Mouse (Mus musculus) CH12.LX (cell line): ENCODE measurements at regions not wholly inside any gene's neighbourhood (a gene's known extent, or its start where the extent isn't known, plus 50 kb on each side); places are given as distances from the start of the nearest gene placed in this dataset.
A peak's percentile ranks its signal among the peaks of the same experiment; 100 is the strongest.
"Not testable (repeated sequence)": the region's sequence is repeated elsewhere in the genome, so short reads cannot be mapped to it uniquely, and the experiment has no call there.

ENCODE experiments used
- DNase-seq: peaks from one replicate; pipeline ENCODE4 v3.0.0-alpha.2; 2013; ENCODE audit errors: extremely low read depth
- H3K27ac ChIP-seq: 2 replicates; pipeline ENCODE4 v1.5.1; 2012; ENCODE audit warnings: low read depth, mild to moderate bottlenecking, control low read depth, moderate library complexity; ENCODE audit not compliant: insufficient read depth
- H3K27me3 ChIP-seq: replicated peaks from 2 replicates; pipeline ENCODE3; 2012; ENCODE audit warnings: inconsistent platforms
- H3K36me3 ChIP-seq, 2 experiments: replicated peaks in 1 of 2; 2 replicates each; pipeline versions ENCODE3 to v1.6.1; 2012; ENCODE audit warnings: inconsistent platforms in 1 of 2, low read length in 1 of 2, mild to moderate bottlenecking in 1 of 2, mixed read lengths in 1 of 2, moderate library complexity in 1 of 2; ENCODE audit not compliant: control insufficient read depth in 1 of 2, insufficient read depth in 1 of 2
- H3K4me1 ChIP-seq, 2 experiments: 2 replicates each; pipeline ENCODE4 v1.6.1; 2012; ENCODE audit warnings: inconsistent platforms in 1 of 2, moderate library complexity in 1 of 2; ENCODE audit not compliant: insufficient read depth in 2 of 2, control insufficient read depth in 1 of 2
- H3K4me2 ChIP-seq: 2 replicates; pipeline ENCODE4 v1.6.1; 2012; ENCODE audit warnings: low read depth, mild to moderate bottlenecking, control low read depth; ENCODE audit not compliant: poor library complexity, insufficient read depth, severe bottlenecking
- H3K4me3 ChIP-seq, 3 experiments: fragments of 150-350 bp in 1 of 3; sonication (generic) in 1 of 3; replicated peaks in 1 of 3; 2 replicates each; pipeline versions ENCODE3 to v1.5.1; 2011 to 2012; ENCODE audit warnings: low read depth in 2 of 3, low read length in 2 of 3, mild to moderate bottlenecking in 2 of 3, moderate library complexity in 2 of 3, control low read depth in 1 of 3, improper control_type of control experiment in 1 of 3, inconsistent platforms in 1 of 3, mixed read lengths in 1 of 3; ENCODE audit not compliant: poor library complexity in 1 of 3
- H3K79me2 ChIP-seq: replicated peaks from 2 replicates; pipeline ENCODE4 v1.6.1; 2012; ENCODE audit warnings: mild to moderate bottlenecking, moderate library complexity; ENCODE audit not compliant: control insufficient read depth, poor library complexity, insufficient read depth, severe bottlenecking; ENCODE audit errors: extremely low read depth
- H3K9ac ChIP-seq: 2 replicates; pipeline ENCODE4 v1.6.1; 2012; ENCODE audit warnings: low read depth, mild to moderate bottlenecking, control low read depth, moderate library complexity; ENCODE audit not compliant: insufficient read depth
- H3K9me3 ChIP-seq: replicated peaks from 2 replicates; pipeline ENCODE3; 2012; ENCODE audit warnings: low read length, inconsistent platforms, mixed read lengths
- BHLHE40 ChIP-seq: IDR thresholded peaks from 2 replicates; pipeline ENCODE4 v1.6.1; 2011; ENCODE audit warnings: mild to moderate bottlenecking, low read depth, low read length, improper control_type of control experiment
- CHD1 ChIP-seq: IDR thresholded peaks from 2 replicates; pipeline ENCODE4 v1.6.1; 2012; ENCODE audit warnings: low read depth, low read length, improper control_type of control experiment, inconsistent platforms
- CTCF ChIP-seq, 2 experiments: IDR thresholded peaks in 1 of 2; conservative IDR thresholded peaks in 1 of 2; 2 replicates each; pipeline ENCODE4 v1.5.1; 2011 to 2012; ENCODE audit warnings: low read depth in 2 of 2, low read length in 2 of 2, improper control_type of control experiment in 1 of 2, inconsistent platforms in 1 of 2, mild to moderate bottlenecking in 1 of 2, moderate library complexity in 1 of 2
- HCFC1 ChIP-seq: IDR thresholded peaks from 2 replicates; pipeline ENCODE4 v1.6.1; 2012; ENCODE audit warnings: low read depth, mild to moderate bottlenecking, inconsistent platforms, low read length, improper control_type of control experiment
- IRF4 ChIP-seq: IDR thresholded peaks from 2 replicates; pipeline ENCODE4 v1.6.1; 2014; ENCODE audit warnings: low read depth, mild to moderate bottlenecking, inconsistent platforms, low read length, improper control_type of control experiment
- JUN ChIP-seq: IDR thresholded peaks from 2 replicates; pipeline ENCODE4 v1.6.1; 2011; ENCODE audit warnings: low read depth, mild to moderate bottlenecking, low read length, improper control_type of control experiment, moderate library complexity; ENCODE audit not compliant: insufficient read depth
- MXI1 ChIP-seq: IDR thresholded peaks from 2 replicates; pipeline ENCODE4 v1.6.1; 2011; ENCODE audit warnings: mild to moderate bottlenecking, low read depth, low read length, improper control_type of control experiment
- MYC ChIP-seq: IDR thresholded peaks from 2 replicates; pipeline ENCODE4 v1.6.1; 2011; ENCODE audit warnings: low read depth, mild to moderate bottlenecking, improper control_type of control experiment, low read length
- NELFE ChIP-seq: IDR thresholded peaks from 2 replicates; pipeline ENCODE4 v1.6.1; 2011; ENCODE audit warnings: low read depth, low read length, improper control_type of control experiment
- POLR2A ChIP-seq: IDR thresholded peaks from 2 replicates; pipeline ENCODE4 v1.6.1; 2011; ENCODE audit warnings: low read depth, mild to moderate bottlenecking, improper control_type of control experiment, low read length
- RAD21 ChIP-seq: IDR thresholded peaks from 2 replicates; pipeline ENCODE4 v1.6.1; 2011; ENCODE audit warnings: low read depth, mild to moderate bottlenecking, low read length, improper control_type of control experiment, moderate library complexity
- RCOR1 ChIP-seq: conservative IDR thresholded peaks from 2 replicates; pipeline ENCODE4 v1.6.1; 2012; ENCODE audit warnings: low read depth, mild to moderate bottlenecking, inconsistent platforms, low read length, improper control_type of control experiment
- SMC3 ChIP-seq: IDR thresholded peaks from 2 replicates; pipeline ENCODE4 v1.6.1; 2011; ENCODE audit warnings: low read depth, low read length, improper control_type of control experiment
- TBP ChIP-seq: conservative IDR thresholded peaks from 2 replicates; pipeline ENCODE4 v1.6.1; 2011; ENCODE audit warnings: low read depth, low read length, improper control_type of control experiment
- UBTF ChIP-seq: IDR thresholded peaks from 2 replicates; pipeline ENCODE4 v1.6.1; 2012; ENCODE audit warnings: low read depth, mild to moderate bottlenecking, inconsistent platforms, low read length, improper control_type of control experiment, moderate library complexity
- USF2 ChIP-seq: conservative IDR thresholded peaks from 2 replicates; pipeline ENCODE4 v1.6.1; 2011; ENCODE audit warnings: low read depth, low read length, improper control_type of control experiment
- ZC3H11A ChIP-seq: IDR thresholded peaks from 2 replicates; pipeline ENCODE4 v1.6.1; 2012; ENCODE audit warnings: low read depth, mild to moderate bottlenecking, inconsistent platforms, low read length, improper control_type of control experiment
- ZNF384 ChIP-seq: IDR thresholded peaks from 2 replicates; pipeline ENCODE4 v1.6.1; 2012; ENCODE audit warnings: low read depth, low read length, improper control_type of control experiment, inconsistent platforms
- dilution Hi-C: fragments of 300-500 bp; cut with MboI; formaldehyde crosslinking; loops from 2 replicates; pipeline ENCODE4 v1.14.3; 2020; ENCODE audit warnings: low sequenced_read_pairs; ENCODE audit not compliant: extremely low pct_unique_long_range_greater_than_20kb, extremely low pct_ligation_motif_present
- in situ Hi-C: fragments of 300-500 bp; cut with MboI; formaldehyde crosslinking; loops from 3 replicates; pipeline ENCODE4 v1.14.3; 2019; ENCODE audit warnings: low sequenced_read_pairs, low pct_ligation_motif_present, low pct_unique_long_range_greater_than_20kb, mixed read lengths

DNA sequence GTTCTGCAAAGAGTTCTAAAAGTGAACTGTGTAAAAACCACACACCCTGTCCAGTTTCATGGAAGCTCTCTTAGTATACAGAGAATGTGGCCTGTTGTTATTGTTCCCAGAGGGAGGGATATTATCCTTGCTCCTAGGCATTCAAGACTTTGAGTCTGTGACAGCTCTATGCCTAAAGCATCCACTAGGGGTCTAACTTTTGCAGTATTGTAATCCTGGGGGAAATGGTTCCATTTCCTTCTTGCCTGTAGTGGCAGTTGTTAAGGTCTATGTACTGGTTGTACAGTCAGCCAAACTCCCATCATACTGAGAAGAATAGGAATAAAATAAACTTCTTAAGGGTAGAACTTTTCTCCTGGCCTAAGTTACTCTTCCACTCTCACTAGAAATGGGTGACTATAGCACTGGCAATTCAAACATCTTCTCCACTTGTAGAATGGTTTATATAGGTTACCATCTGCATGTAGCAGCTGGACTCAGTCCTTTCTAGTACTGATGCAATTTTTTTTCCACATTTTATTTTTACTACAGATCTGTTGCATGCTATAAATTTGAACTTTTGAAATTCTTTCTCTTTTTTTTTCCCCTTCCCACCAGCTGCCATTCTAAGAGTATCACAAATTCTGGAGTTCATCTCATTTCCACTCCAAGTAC, 51.4 kb upstream of the Dpt start:
- no peak for TF ChIP-seq RCOR1
- TF ChIP-seq POLR2A, result no peak
- TF ChIP-seq CTCF (conservative IDR thresholded peaks at IDR 0.05 in 1 of 2, IDR thresholded peaks at IDR 0.05 in 1 of 2; ENCODE audit: low read depth in 2 of 2, low read length in 2 of 2), result peak; percentile 59 to 69
- TF ChIP-seq SMC3, result peak; percentile 74
- TF ChIP-seq NELFE, result no peak
- no peak for TF ChIP-seq USF2
- TF ChIP-seq RAD21, result peak; percentile 57
- TF ChIP-seq, all 38 proteins: peak for 3
- dilution Hi-C loops, result no loop called here
- in situ Hi-C loops, result no loop called here
- Histone ChIP-seq H3K9ac (no peak overlapping the region), H3K27me3 (no peaks in the 10 kb centered on the region), H3K9me3 (no peaks in the 10 kb centered on the region), H3K4me2 (no peak overlapping the region), H3K79me2 (no peaks in the 10 kb centered on the region), H3K36me3 (no peaks in the 10 kb centered on the region), H3K4me1 (no peaks in the 10 kb centered on the region), H3K4me3 (no peak overlapping the region), H3K27ac (no peak overlapping the region)
- peak; percentile 29 for DNase-seq

DNA sequence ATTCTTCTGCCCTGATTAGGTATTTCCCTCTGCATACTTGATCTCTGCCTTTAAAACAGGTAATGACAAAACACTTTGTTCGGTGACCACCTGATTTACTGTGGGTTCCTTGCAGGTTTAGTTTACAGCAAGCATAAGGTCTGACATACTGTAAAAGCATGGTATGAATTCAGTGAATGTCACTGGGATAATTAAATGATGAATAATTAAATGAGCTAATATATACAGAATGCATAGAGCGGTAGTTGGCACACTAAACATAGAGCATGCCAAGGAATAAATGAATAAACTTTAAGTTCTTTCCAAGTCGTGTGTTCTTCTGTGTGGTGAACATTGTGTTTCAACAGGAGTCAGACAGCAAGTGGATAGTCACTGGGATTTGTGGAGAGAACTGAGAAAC, 51.9 kb upstream of the Dpt start:
- Histone ChIP-seq H3K4me1 (no peaks in the 10 kb centered on the region), H3K27ac (no peak overlapping the region), H3K79me2 (no peaks in the 10 kb centered on the region), H3K4me3 (no peak overlapping the region), H3K27me3 (no peaks in the 10 kb centered on the region), H3K9ac (no peak overlapping the region), H3K4me2 (no peak overlapping the region), H3K9me3 (no peaks in the 10 kb centered on the region), H3K36me3 (no peaks in the 10 kb centered on the region)
- dilution Hi-C loops, result no loop called here
- in situ Hi-C loops, result no loop called here
- DNase-seq, result no peak
- no peak for TF ChIP-seq MXI1
- no peak for TF ChIP-seq HCFC1
- TF ChIP-seq ZC3H11A, result no peak
- TF ChIP-seq IRF4, result no peak
- no peak for TF ChIP-seq RCOR1
- TF ChIP-seq UBTF, result no peak
- no peak for TF ChIP-seq TBP
- TF ChIP-seq MYC, result no peak
- no peak for TF ChIP-seq CHD1
- TF ChIP-seq BHLHE40, result no peak
- TF ChIP-seq USF2, result no peak
- TF ChIP-seq CTCF (conservative IDR thresholded peaks at IDR 0.05 in 1 of 2, IDR thresholded peaks at IDR 0.05 in 1 of 2; ENCODE audit: low read depth in 2 of 2, low read length in 2 of 2), result no peak
- no peak for TF ChIP-seq JUN
- TF ChIP-seq ZNF384, result no peak

DNA sequence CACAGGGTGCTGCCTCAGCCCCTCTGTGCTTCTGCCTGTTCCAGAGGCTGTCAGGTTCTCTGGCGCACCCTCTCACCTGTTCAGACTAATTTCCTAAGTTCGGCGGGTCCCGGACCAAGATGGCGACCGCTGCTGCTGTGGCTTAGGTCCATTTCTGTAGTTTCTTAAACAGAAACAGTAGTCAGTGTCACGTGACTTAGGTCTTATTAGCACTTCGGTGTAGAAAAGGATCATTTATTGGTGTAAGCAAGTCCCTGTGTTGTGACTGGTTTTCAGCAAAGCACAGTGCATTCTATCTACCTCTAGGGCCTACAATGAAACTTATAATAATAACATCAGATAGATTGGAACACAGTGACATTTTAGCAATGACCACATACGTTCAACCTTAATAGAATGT, 53.5 kb upstream of the Dpt start:
- H3K79me2 ChIP-seq, H3K27me3 ChIP-seq, H3K9me3 ChIP-seq, H3K4me1 ChIP-seq, in situ Hi-C loops, H3K27ac ChIP-seq, H3K4me3 ChIP-seq, H3K36me3 ChIP-seq, DNase-seq, H3K4me2 ChIP-seq, H3K9ac ChIP-seq, dilution Hi-C loops: not testable (repeated sequence)
